In the genomic region with DNA sequence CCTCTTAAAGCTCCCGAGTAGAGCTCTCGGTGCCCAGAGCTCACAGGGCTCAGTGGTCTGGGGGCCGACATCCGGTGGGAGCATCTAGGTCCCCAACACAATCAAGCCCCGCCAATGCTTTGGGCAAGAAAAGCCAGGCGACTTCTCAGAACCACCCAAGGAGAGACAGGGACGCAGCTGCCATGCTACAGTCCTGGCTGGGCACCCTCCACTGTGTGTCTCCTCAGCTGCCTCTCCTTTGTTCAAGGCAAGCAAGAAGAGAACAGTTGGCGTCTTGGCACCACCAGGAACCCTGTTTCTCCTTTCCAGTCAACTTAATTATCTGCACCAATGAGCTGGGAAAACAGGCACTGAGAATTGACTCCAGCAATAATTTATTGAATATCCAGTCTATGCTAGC, we compare ENCODE assay signal across 17 mouse cellular contexts. TPM values are rescaled to one million over a fixed set of nuclear protein-coding genes. Genes with fewer than 3 reads are reported as not detected.
A peak's percentile ranks its signal among the peaks of the same experiment; 100 is the strongest.
DNase-seq lines count a peak whose midpoint lies in the region; ATAC-seq and TF ChIP-seq lines count a peak whose summit lies in the region.
"Had no signal": no experiment of that assay in that cellular context is flagged by ENCODE, and none has a peak within 500 bp of the region (broad histone marks: within the 10 kb centered on the region; RNA-seq: fewer than 3 reads in every experiment).

No protein-coding gene starts in this region.

- H3K4me1 ChIP-seq in cerebellum, adult 2 months (ENCODE audit: control insufficient read depth, insufficient read depth, low read length) = no peaks in the 10 kb centered on the region
- peaks cover 9% of the 10 kb centered on the region; the same call in 1 of the 2 replicates for H3K4me1 ChIP-seq in kidney, embryonic 14.5 days (ENCODE audit: control insufficient read depth, insufficient read depth, low read length)
- peaks cover 4% of the 10 kb centered on the region; the same call in 1 of the 2 replicates for H3K4me1 ChIP-seq in spleen, adult 2 months (ENCODE audit: control insufficient read depth, insufficient read depth, insufficient read length)

- H3K27me3 ChIP-seq in cerebellum, adult 2 months (ENCODE audit: control insufficient read depth, insufficient read depth, low read length) = no peaks in the 10 kb centered on the region
- H3K27me3 ChIP-seq in kidney, embryonic 14.5 days (ENCODE audit: control insufficient read depth, insufficient read depth, low read length) = no peaks in the 10 kb centered on the region
- no peaks in the 10 kb centered on the region; the same call in 1 of the 2 replicates for H3K27me3 ChIP-seq in spleen, adult 2 months (ENCODE audit: control insufficient read depth, insufficient read depth, low read length)
- H3K27me3 ChIP-seq: limb, embryonic 15.5 days had no signal

- no peaks in the 10 kb centered on the region for H3K9me3 ChIP-seq in kidney, embryonic 14.5 days (ENCODE audit: control insufficient read depth, low read length)
- H3K9me3 ChIP-seq: limb, embryonic 15.5 days had no signal

- no peak for TF ChIP-seq CTCF in cerebellum, adult 2 months (IDR thresholded peaks at IDR 0.05; ENCODE audit: borderline replicate concordance, insufficient read depth, low read depth, low read length)
- TF ChIP-seq CTCF in spleen, adult 2 months (IDR thresholded peaks at IDR 0.05; ENCODE audit: extremely low read depth, insufficient read depth, insufficient read length, insufficient replicate concordance) = no peak

- peak; percentile 65 to 66 for DNase-seq in cerebellum, postnatal 14 days
- DNase-seq in cerebellum, adult 2 months = no peak
- no peak for DNase-seq in kidney, postnatal 36 days
- DNase-seq in spleen, adult 2 months (ENCODE audit: low read depth in 1 of 2, low spot score in 2 of 2) = no peak
- no peak for DNase-seq in spleen, postnatal 14 days (ENCODE audit: low spot score in 2 of 2)
- no peak for DNase-seq in urinary bladder, postnatal 10 days (ENCODE audit: low spot score)
- DNase-seq in embryo, embryonic 11 days = no peak
- DNase-seq: adrenal gland, postnatal 36 days; cerebellum, adult 11 months; kidney, adult 9 months; lung, adult 18-20 months; lung, postnatal 4 days; spleen, adult 18-20 months; thymus, postnatal 4 days had no signal

- H3K36me3 ChIP-seq in kidney, embryonic 14.5 days (ENCODE audit: control insufficient read depth, insufficient read depth, low read length) = no peaks in the 10 kb centered on the region
- no peaks in the 10 kb centered on the region for H3K36me3 ChIP-seq in spleen, adult 2 months (ENCODE audit: control insufficient read depth, insufficient read depth, low read length)
- H3K36me3 ChIP-seq: limb, embryonic 15.5 days had no signal

- no peak for TF ChIP-seq POLR2A in cerebellum, adult 2 months (IDR thresholded peaks at IDR 0.05; ENCODE audit: borderline replicate concordance, insufficient read depth, low read length)
- TF ChIP-seq POLR2A in spleen, adult 2 months (IDR thresholded peaks at IDR 0.05; ENCODE audit: low read depth, low read length) = no peak

- H3K4me2 ChIP-seq in kidney, embryonic 14.5 days (replicated peaks; ENCODE audit: low read depth, low read length) = no peak overlapping the region
- H3K4me2 ChIP-seq: limb, embryonic 15.5 days had no signal

- no peak overlapping the region for H3K9ac ChIP-seq in kidney, embryonic 14.5 days (ENCODE audit: low read depth, low read length)
- H3K9ac ChIP-seq: limb, embryonic 15.5 days had no signal

- no peak for ATAC-seq in kidney, embryonic 14.5 days (ENCODE audit: low FRiP score, low TSS enrichment)
- ATAC-seq: activated CD4-positive, CD25-positive, alpha-beta regulatory T cell, adult 4 months had no signal

- no peak overlapping the region for H3K27ac ChIP-seq in cerebellum, adult 2 months (ENCODE audit: insufficient read depth, low read length)
- H3K27ac ChIP-seq in kidney, embryonic 14.5 days (ENCODE audit: low read depth, low read length) = peak overlapping the region; percentile 73
- peak overlapping the region; percentile 30; the same call in 1 of the 2 replicates for H3K27ac ChIP-seq in spleen, adult 2 months (ENCODE audit: insufficient read depth, low read length)
- H3K27ac ChIP-seq: limb, embryonic 15.5 days had no signal

- H3K4me3 ChIP-seq in cerebellum, adult 2 months (replicated peaks; ENCODE audit: insufficient read depth, low read depth, low read length) = no peak overlapping the region
- H3K4me3 ChIP-seq in kidney, embryonic 14.5 days (ENCODE audit: low read length) = no peak overlapping the region
- no peak overlapping the region for H3K4me3 ChIP-seq in spleen, adult 2 months (ENCODE audit: extremely low read depth, insufficient read depth, insufficient read length)
- H3K4me3 ChIP-seq: limb, embryonic 15.5 days had no signal

- WGBS in cerebellum, adult 2 months = 39% methylated on average over 8 of the region's 8 CpGs
- WGBS in kidney, embryonic 14.5 days = 73% methylated on average over 8 of the region's 8 CpGs
- 36% methylated on average over 8 of the region's 8 CpGs for WGBS in spleen, adult 2 months

RNA-seq across cellular contexts. Expression of gene Csrp1, which starts 38.7 kb away (rescaled TPM):
- polyA plus RNA-seq in cerebellum, adult 2 months (2012; rRNA removed) = 364 and 434 TPM in 2 replicates
- 109 and 114 TPM in 2 replicates for polyA plus RNA-seq in kidney, embryonic 14.5 days (2014; fragmentation: Nextera tagmentation; extraction: Ambion mirVana)
- 174 and 192 TPM in 2 replicates for polyA plus RNA-seq in spleen, adult 2 months (2012; rRNA removed)

Comparison
In these comparisons a context has a peak if more than half of its experiments do, and no peak if none do; other contexts are left out.
1. DNase-seq: peak in cerebellum, postnatal 14 days (2 of 2); none in cerebellum, adult 2 months (0 of 2), kidney, postnatal 36 days (0 of 2), spleen, adult 2 months (0 of 2), spleen, postnatal 14 days (0 of 2), urinary bladder, postnatal 10 days (single experiment) and embryo, embryonic 11 days (single experiment).